Mouse (Mus musculus) kidney, postnatal 0 days (tissue): ENCODE results near the gene Macf1. TPM values are rescaled to one million over a fixed set of nuclear protein-coding genes. Genes with fewer than 3 reads are reported as not detected.
A peak's percentile ranks its signal among the peaks of the same experiment; 100 is the strongest.
"Not testable (repeated sequence)": the region's sequence is repeated elsewhere in the genome, so short reads cannot be mapped to it uniquely, and the experiment has no call there.

Experiments
- ATAC-seq: fragments of 200-750 bp; cut with Nextera tagmentation; replicated peaks from 2 replicates; pipeline ENCODE4 v1.8.0; 2017; ENCODE audit warnings: low read depth, moderate number of reproducible peaks, moderate TSS enrichment, moderate library complexity; ENCODE audit not compliant: low FRiP score
- DNase-seq: peaks from one replicate; pipeline ENCODE4 v3.0.0-alpha.2; 2016; ENCODE audit warnings: low spot score
- H3K27ac ChIP-seq: fragments of 300-500 bp; sonication (generic); 2 replicates; pipeline ENCODE4 v1.5.1; 2014; ENCODE audit warnings: mild to moderate bottlenecking
- H3K27me3 ChIP-seq: fragments of 300-500 bp; sonication (generic); 2 replicates; pipeline ENCODE4 v1.6.1; 2014; ENCODE audit warnings: low read length, mixed read lengths; ENCODE audit not compliant: insufficient read depth
- H3K36me3 ChIP-seq: fragments of 300-500 bp; sonication (generic); 2 replicates; pipeline ENCODE4 v1.6.1; 2014; ENCODE audit warnings: low read length, mixed read lengths; ENCODE audit not compliant: insufficient read depth
- H3K4me1 ChIP-seq: fragments of 300-500 bp; sonication (generic); replicated peaks from 2 replicates; pipeline ENCODE4 v1.6.1; 2014; ENCODE audit warnings: antibody characterized with exemption, low read length, mixed read lengths; ENCODE audit not compliant: insufficient read depth
- H3K4me2 ChIP-seq: fragments of 300-500 bp; sonication (generic); 2 replicates; pipeline ENCODE4 v1.6.1; 2014; ENCODE audit warnings: mild to moderate bottlenecking, low read length, moderate library complexity, mixed read lengths
- H3K4me3 ChIP-seq: fragments of 300-500 bp; sonication (generic); replicated peaks from 2 replicates; pipeline ENCODE4 v1.5.1; 2014; ENCODE audit warnings: low read depth, low read length
- H3K9ac ChIP-seq: fragments of 300-500 bp; sonication (generic); 2 replicates; pipeline ENCODE4 v1.6.1; 2014; ENCODE audit warnings: low read depth, low read length
- H3K9me3 ChIP-seq: fragments of 300-500 bp; sonication (generic); replicated peaks from 2 replicates; pipeline ENCODE4 v1.6.1; 2016; ENCODE audit warnings: low read length, inconsistent platforms, mixed read lengths
- CTCF ChIP-seq: IDR thresholded peaks from 2 replicates; pipeline ENCODE4 v1.5.1; 2016; ENCODE audit warnings: antibody characterized with exemption, low read depth, mild to moderate bottlenecking, moderate library complexity
- WGBS: fragments of 180-500 bp; shearing (Covaris S2); extraction: QIAGEN DNeasy Blood & Tissue Kit; methylation state at CpG from one replicate; pipeline ENCODE4 v1.1.7; 2014; 5-methylcytosine and 5-hydroxymethylcytosine counted together
- polyA plus RNA-seq: library from polyadenylated mRNA; unstranded; fragments of >200 nt; fragmentation: Nextera tagmentation; extraction: Ambion mirVana; gene quantifications from 2 replicates; pipeline ENCODE4 v1.2.1, GENCODE M21; 2015

Macf1 gene
- polyA plus RNA-seq, 1 experiment from 2014 or later: 33.8 TPM

GRCm38 (mm10) chr4:123633874-123634273 lies 50.3 kb downstream of the Macf1 start:
- no peak overlapping the region for H3K9ac ChIP-seq
- no peaks in the 10 kb centered on the region for H3K9me3 ChIP-seq
- ATAC-seq (no peak), DNase-seq (peak; percentile 52)
- H3K27ac ChIP-seq: peak overlapping the region; percentile 60
- H3K4me2 ChIP-seq: no peak overlapping the region
- no peaks in the 10 kb centered on the region for H3K4me1 ChIP-seq
- H3K4me3 ChIP-seq: no peak overlapping the region
- WGBS: 74% methylated on average over 4 of the region's 4 CpGs
- no peaks in the 10 kb centered on the region for H3K27me3 ChIP-seq
- no peak for TF ChIP-seq CTCF
- no peaks in the 10 kb centered on the region for H3K36me3 ChIP-seq

GRCm38 (mm10) chr4:123633370-123633769 lies 50.8 kb downstream of the Macf1 start:
- peak; percentile 83 for TF ChIP-seq CTCF
- Histone ChIP-seq H3K9ac (no peak overlapping the region), H3K4me2 (no peak overlapping the region), H3K27ac (peak overlapping the region; percentile 60), H3K36me3 (no peaks in the 10 kb centered on the region), H3K9me3 (no peaks in the 10 kb centered on the region), H3K4me3 (no peak overlapping the region), H3K27me3 (no peaks in the 10 kb centered on the region), H3K4me1 (no peaks in the 10 kb centered on the region)
- 24% methylated on average over 3 of the region's 3 CpGs for WGBS
- DNase-seq (peak; percentile 82), ATAC-seq (peak; percentile 88)

- not testable (repeated sequence) for H3K36me3 ChIP-seq, H3K9me3 ChIP-seq, H3K4me1 ChIP-seq, DNase-seq, H3K4me2 ChIP-seq, H3K4me3 ChIP-seq, H3K27me3 ChIP-seq, ATAC-seq, H3K9ac ChIP-seq, H3K27ac ChIP-seq
- 74% methylated on average over 5 of the region's 6 CpGs for WGBS
Observed at GRCm38 (mm10) chr4:123632116-123632515, 52.0 kb downstream of the Macf1 start.

GRCm38 (mm10) chr4:123631654-123632053 lies 52.5 kb downstream of the Macf1 start:
- WGBS: 76% methylated on average over 3 of the region's 3 CpGs
- no peak overlapping the region for H3K27ac ChIP-seq
- ATAC-seq (no peak), DNase-seq (no peak)
- H3K4me1 ChIP-seq: no peaks in the 10 kb centered on the region
- H3K9me3 ChIP-seq: no peaks in the 10 kb centered on the region
- H3K4me2 ChIP-seq: no peak overlapping the region
- no peaks in the 10 kb centered on the region for H3K36me3 ChIP-seq
- H3K4me3 ChIP-seq: no peak overlapping the region
- H3K9ac ChIP-seq: no peak overlapping the region
- TF ChIP-seq CTCF: no peak
- H3K27me3 ChIP-seq: no peaks in the 10 kb centered on the region

GRCm38 (mm10) chr4:123627683-123628082 lies 56.5 kb downstream of the Macf1 start:
- WGBS: 72% methylated on average over 5 of the region's 5 CpGs
- Histone ChIP-seq H3K4me2 (no peak overlapping the region), H3K4me3 (no peak overlapping the region), H3K27me3 (no peaks in the 10 kb centered on the region), H3K9me3 (no peaks in the 10 kb centered on the region), H3K4me1 (peaks cover 21% of the 10 kb centered on the region), H3K9ac (no peak overlapping the region), H3K27ac (no peak overlapping the region), H3K36me3 (no peaks in the 10 kb centered on the region)
- ATAC-seq (no peak), DNase-seq (peak; percentile 47)
- TF ChIP-seq CTCF: peak; percentile 37; the same call in 1 of the 2 replicates

- 77% methylated on average over 6 of the region's 6 CpGs for WGBS
- Histone ChIP-seq H3K36me3 (no peaks in the 10 kb centered on the region), H3K27ac (peak overlapping the region; percentile 85; the same call in 1 of the 2 replicates), H3K9ac (no peak overlapping the region), H3K4me3 (no peak overlapping the region), H3K4me1 (peaks cover 21% of the 10 kb centered on the region), H3K4me2 (no peak overlapping the region), H3K27me3 (no peaks in the 10 kb centered on the region), H3K9me3 (no peaks in the 10 kb centered on the region)
- ATAC-seq (no peak), DNase-seq (no peak)
- TF ChIP-seq CTCF: no peak
Observed at GRCm38 (mm10) chr4:123625332-123626072, 58.7 kb downstream of the Macf1 start.
